Mouse (Mus musculus) spleen, adult 2 months (tissue): ENCODE data around the gene Maco1. TPM values are rescaled to one million over a fixed set of nuclear protein-coding genes. Genes with fewer than 3 reads are reported as not detected.
"Not testable (repeated sequence)": the region's sequence is repeated elsewhere in the genome, so short reads cannot be mapped to it uniquely, and the experiment has no call there.

Experiments
- DNase-seq, 2 experiments: peaks; one replicate each; pipeline versions ENCODE4 v3.0.0 to v3.0.0-alpha.2; 2012 to 2021; ENCODE audit warnings: low spot score in 2 of 2, low read depth in 1 of 2
- H3K27ac ChIP-seq: fragments of 200-500 bp; 2 replicates; pipeline ENCODE4 v1.5.1; 2012; ENCODE audit warnings: low read length, inconsistent platforms; ENCODE audit not compliant: insufficient read depth
- H3K27me3 ChIP-seq: fragments of 200-500 bp; 2 replicates; pipeline ENCODE4 v1.6.1; 2012; ENCODE audit warnings: mild to moderate bottlenecking, moderate library complexity, low read length, inconsistent platforms; ENCODE audit not compliant: control insufficient read depth, insufficient read depth
- H3K36me3 ChIP-seq: fragments of 200-500 bp; 2 replicates; pipeline ENCODE4 v1.6.1; 2012; ENCODE audit warnings: mild to moderate bottlenecking, low read length, inconsistent platforms; ENCODE audit not compliant: control insufficient read depth, insufficient read depth
- H3K4me1 ChIP-seq: fragments of 200-500 bp; 2 replicates; pipeline ENCODE4 v1.6.1; 2011; ENCODE audit warnings: inconsistent platforms; ENCODE audit not compliant: control insufficient read depth, insufficient read depth, insufficient read length
- H3K4me3 ChIP-seq: fragments of 200-500 bp; 2 replicates; pipeline ENCODE4 v1.5.1; 2011; ENCODE audit warnings: mild to moderate bottlenecking, inconsistent platforms; ENCODE audit not compliant: insufficient read depth, insufficient read length; ENCODE audit errors: extremely low read depth
- CTCF ChIP-seq: fragments of 200-500 bp; IDR thresholded peaks from 2 replicates; pipeline ENCODE4 v1.5.1; 2011; ENCODE audit warnings: mild to moderate bottlenecking, inconsistent platforms; ENCODE audit not compliant: insufficient read depth, insufficient read length, insufficient replicate concordance; ENCODE audit errors: extremely low read depth
- POLR2A ChIP-seq: fragments of 200-500 bp; IDR thresholded peaks from 2 replicates; pipeline ENCODE4 v1.6.1; 2011; ENCODE audit warnings: low read depth, low read length, inconsistent platforms
- WGBS: fragments of 180-500 bp; shearing (Covaris S2); methylation state at CpG from one replicate; pipeline ENCODE4 v1.1.7; 2018; 5-methylcytosine and 5-hydroxymethylcytosine counted together
- polyA plus RNA-seq: library from polyadenylated mRNA; depleted of rRNA; stranded (reverse); fragments of >200 nt; gene quantifications from 2 replicates; pipeline ENCODE4 v1.2.3, GENCODE M21; 2012

Maco1 gene
- polyA plus RNA-seq, 1 experiment, result 6.5 TPM

GRCm38 (mm10) chr4:134826348-134826747 lies 26.8 kb downstream of the Maco1 start:
- Histone ChIP-seq H3K27ac (no peak overlapping the region), H3K36me3 (peaks cover 15% of the 10 kb centered on the region), H3K4me1 (no peaks in the 10 kb centered on the region; the same call in 1 of the 2 replicates), H3K4me3 (no peak overlapping the region), H3K27me3 (no peaks in the 10 kb centered on the region)
- TF ChIP-seq CTCF, result no peak
- TF ChIP-seq POLR2A, result no peak
- no peak for DNase-seq

GRCm38 (mm10) chr4:134825864-134826263 lies 27.3 kb downstream of the Maco1 start:
- not testable (repeated sequence) for DNase-seq, H3K27ac ChIP-seq, H3K4me1 ChIP-seq, H3K27me3 ChIP-seq, H3K4me3 ChIP-seq
- peaks cover 15% of the 10 kb centered on the region for H3K36me3 ChIP-seq
- 94% methylated on average over 11 of the region's 11 CpGs for WGBS

DNA sequence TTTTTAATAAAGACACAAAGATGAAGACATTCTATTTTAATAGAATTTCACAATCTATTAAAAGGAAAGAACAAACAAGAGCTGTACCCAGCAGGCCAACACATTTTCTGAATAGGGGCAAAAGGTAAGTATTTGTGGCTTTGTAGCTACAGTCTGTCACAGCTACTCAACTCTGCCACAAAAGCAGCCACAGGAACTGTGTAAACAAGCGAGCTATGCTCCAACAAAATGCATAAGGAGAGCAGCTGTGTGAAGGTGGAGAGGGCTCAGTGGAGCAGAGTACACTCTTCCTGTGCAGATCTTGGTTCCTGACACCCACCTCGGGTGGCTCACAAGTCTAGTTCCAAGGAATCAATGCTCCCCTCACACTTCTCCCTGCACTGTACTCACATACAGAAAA lies 29.6 kb downstream of the Maco1 start:
- peaks cover 10% of the 10 kb centered on the region for H3K36me3 ChIP-seq
- no peaks in the 10 kb centered on the region for H3K27me3 ChIP-seq
- DNase-seq, result no peak
- H3K27ac ChIP-seq, result no peak overlapping the region
- no peak overlapping the region for H3K4me3 ChIP-seq
- WGBS, result 44% methylated on average over 2 of the region's 2 CpGs
- TF ChIP-seq POLR2A (no peak), CTCF (no peak)
- no peaks in the 10 kb centered on the region; the same call in 1 of the 2 replicates for H3K4me1 ChIP-seq

DNA sequence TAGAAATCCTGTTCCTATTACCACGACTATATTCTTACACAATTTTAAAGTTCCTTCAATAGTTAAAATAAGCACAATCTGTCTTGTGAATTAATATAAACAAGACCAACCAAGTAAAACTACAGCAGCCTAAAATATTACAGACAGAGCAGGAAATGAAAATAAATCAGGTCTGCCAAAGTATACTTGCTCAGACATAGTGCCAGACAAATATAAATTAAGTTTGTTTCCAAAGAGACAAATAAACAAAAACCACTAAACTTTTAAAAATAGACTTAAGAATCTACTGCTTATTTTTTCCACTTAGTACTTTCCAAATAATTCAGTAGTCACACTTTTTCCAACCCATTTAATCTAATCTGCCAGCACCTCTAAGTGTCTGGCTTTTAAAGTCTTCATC lies 32.1 kb downstream of the Maco1 start:
- Histone ChIP-seq H3K36me3 (peaks cover 5% of the 10 kb centered on the region; the same call in 1 of the 2 replicates), H3K27me3 (no peaks in the 10 kb centered on the region), H3K27ac (no peak overlapping the region), H3K4me1 (no peaks in the 10 kb centered on the region; the same call in 1 of the 2 replicates), H3K4me3 (no peak overlapping the region)
- no peak for TF ChIP-seq CTCF
- no peak for TF ChIP-seq POLR2A
- no peak for DNase-seq
- 68% methylated on average over 1 of the region's 1 CpGs for WGBS

DNA sequence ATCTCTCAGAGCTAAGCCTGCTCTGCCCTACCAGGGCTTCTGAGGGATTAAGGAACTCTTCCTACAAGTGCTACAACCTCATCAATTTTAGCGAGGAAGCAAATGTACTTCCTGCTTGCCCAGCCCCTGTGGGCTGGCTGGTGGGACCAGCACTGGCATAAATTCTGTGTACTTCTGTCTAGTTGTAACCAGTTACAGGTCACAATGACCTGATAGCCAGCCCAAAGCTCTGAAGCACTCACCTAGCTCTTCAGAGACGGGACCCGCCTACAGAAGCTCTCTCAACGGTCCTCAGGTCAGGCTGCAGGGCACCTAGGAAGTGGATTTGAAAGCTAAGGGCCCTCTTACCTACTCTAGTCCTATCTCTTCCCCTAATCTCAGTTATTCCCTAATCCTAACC lies 35.4 kb downstream of the Maco1 start:
- no peak for DNase-seq
- Histone ChIP-seq H3K27ac (no peak overlapping the region), H3K4me3 (no peak overlapping the region), H3K4me1 (no peaks in the 10 kb centered on the region), H3K27me3 (no peaks in the 10 kb centered on the region), H3K36me3 (peaks cover 6% of the 10 kb centered on the region; the same call in 1 of the 2 replicates)
- TF ChIP-seq POLR2A, result no peak
- no peak for TF ChIP-seq CTCF
- 61% methylated on average over 4 of the region's 4 CpGs for WGBS

GRCm38 (mm10) chr4:134814229-134814571 lies 38.9 kb downstream of the Maco1 start:
- no peak for DNase-seq
- Histone ChIP-seq H3K27me3 (no peaks in the 10 kb centered on the region), H3K27ac (no peak overlapping the region), H3K36me3 (peaks cover 21% of the 10 kb centered on the region), H3K4me3 (no peak overlapping the region), H3K4me1 (no peaks in the 10 kb centered on the region)
- TF ChIP-seq POLR2A (no peak), CTCF (no peak)
- WGBS, result 96% methylated on average over 4 of the region's 4 CpGs

- H3K36me3 ChIP-seq, result peaks cover 23% of the 10 kb centered on the region
- no peaks in the 10 kb centered on the region for H3K27me3 ChIP-seq
- WGBS, result 93% methylated on average over 17 of the region's 17 CpGs
- no peak for DNase-seq
- TF ChIP-seq CTCF (no peak), POLR2A (no peak)
- no peaks in the 10 kb centered on the region for H3K4me1 ChIP-seq
- no peak overlapping the region for H3K27ac ChIP-seq
- H3K4me3 ChIP-seq, result no peak overlapping the region
Measured at GRCm38 (mm10) chr4:134813406-134814228, 39.5 kb downstream of the Maco1 start.
